Mouse (Mus musculus) frontal cortex, postnatal 25 days (tissue): ENCODE data around the gene Gtf3c4.

ENCODE experiments used
- DNase-seq, 2 experiments: peaks; one replicate each; pipeline ENCODE4 v3.0.0; 2022; ENCODE audit warnings: low spot score in 2 of 2

The Gtf3c4 gene

DNA sequence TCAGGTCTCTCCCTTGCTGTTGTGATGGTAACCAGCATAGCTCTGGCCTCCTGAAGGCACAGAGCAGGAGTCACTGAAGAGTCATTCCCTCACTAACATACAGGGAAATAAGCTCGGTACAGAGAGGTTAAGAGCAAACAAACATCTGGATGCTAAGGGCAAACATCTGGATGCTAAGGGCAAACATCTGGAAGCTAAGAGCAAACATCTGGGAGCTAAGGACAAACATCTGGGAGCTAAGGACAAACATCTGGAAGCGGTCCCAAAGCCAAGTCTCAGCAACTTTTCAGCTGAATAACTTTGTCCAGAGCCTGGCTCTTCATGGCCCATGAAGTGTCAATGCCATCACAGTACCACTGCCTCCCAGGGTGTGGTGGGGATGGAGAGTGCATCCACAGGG, 40.6 kb downstream of the Gtf3c4 start:
- DNase-seq: no peak

DNA sequence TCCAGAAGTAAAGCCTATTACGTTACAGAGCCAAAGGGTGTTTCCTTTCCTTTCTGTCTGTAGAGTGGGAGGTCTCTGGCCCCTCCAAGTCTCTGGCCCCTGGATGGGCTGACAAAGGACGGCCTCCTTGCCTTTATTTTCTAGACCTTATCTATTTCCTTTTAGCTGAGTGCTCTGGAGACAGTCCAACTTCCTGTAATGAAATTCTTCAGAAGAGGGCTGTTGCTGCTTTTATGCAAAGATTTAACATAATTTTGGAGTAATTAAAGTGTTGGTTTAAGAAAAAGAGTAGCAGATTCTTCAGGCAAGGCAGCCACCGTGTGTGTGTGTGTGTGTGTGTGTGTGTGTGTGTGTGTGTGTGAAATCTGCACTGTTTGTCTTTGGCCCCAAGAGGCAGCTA, 41.8 kb downstream of the Gtf3c4 start:
- no peak for DNase-seq

DNA sequence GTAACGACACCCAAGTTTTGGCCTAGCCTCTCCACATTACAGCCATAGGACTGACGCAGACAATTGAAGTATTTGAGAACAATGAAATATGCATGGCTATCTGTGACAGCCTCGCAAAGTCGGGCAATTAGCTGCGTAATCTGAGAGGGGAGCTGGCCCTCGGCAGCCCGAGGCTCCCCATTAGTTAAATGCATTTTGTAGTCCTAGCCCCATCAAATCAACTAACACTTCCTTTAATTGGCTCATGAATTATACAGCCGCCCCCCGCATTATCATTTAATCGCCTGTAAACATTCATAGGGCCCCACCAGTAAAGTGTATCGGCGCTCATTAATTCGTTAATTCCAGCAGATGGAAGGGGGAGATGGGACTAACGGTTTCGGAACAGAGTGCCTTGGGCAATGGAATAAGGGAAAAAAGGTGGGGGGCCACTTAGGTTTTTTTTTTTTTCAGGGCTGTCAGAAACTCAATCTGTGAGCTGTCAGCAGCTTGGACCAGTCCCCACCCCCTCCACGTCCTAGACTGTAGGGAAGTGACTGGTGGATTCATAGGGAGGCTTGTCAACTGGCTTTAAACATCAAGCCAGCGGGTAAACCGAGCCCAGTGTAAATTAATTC, 42.6 kb downstream of the Gtf3c4 start:
- DNase-seq: no peak

DNA sequence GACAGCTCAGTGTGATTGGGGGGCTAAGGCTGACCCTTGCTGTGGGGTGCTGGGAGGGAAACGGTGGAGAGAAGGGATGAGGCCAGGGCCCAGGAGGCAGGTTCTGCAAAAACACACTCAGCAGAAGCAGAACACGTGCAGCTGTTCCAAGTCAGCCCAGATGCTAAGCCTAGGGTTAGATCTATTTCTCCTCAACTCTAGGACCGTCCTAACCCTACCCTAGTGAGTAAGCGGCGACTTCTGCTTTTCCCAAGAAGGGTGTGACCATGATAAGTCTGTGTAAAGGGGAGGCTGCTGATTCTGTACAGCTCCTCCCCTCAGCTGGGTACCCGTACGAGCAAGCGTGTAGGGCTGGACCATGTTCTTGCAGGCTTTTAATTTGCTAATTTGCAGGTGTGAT, 43.9 kb downstream of the Gtf3c4 start:
- no peak for DNase-seq

DNA sequence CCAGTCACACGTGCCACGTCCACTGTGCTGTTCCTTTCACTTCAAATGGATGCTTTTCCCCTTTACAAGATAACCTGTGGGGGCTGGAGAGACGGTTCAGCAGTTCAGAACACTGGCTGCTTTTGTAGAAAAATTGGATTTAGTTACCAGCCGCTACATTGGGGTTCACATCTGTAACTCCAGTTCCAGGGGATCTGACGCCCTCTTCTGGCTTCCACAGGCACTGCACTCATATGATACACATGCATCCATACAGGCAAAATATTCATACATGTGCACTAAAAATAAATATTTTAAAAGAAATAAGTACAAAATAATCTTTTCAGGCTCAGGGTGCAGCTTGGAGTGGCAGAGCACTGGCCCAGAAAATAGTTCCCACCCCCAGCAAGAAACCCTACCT, 45.5 kb downstream of the Gtf3c4 start:
- no peak for DNase-seq

DNA sequence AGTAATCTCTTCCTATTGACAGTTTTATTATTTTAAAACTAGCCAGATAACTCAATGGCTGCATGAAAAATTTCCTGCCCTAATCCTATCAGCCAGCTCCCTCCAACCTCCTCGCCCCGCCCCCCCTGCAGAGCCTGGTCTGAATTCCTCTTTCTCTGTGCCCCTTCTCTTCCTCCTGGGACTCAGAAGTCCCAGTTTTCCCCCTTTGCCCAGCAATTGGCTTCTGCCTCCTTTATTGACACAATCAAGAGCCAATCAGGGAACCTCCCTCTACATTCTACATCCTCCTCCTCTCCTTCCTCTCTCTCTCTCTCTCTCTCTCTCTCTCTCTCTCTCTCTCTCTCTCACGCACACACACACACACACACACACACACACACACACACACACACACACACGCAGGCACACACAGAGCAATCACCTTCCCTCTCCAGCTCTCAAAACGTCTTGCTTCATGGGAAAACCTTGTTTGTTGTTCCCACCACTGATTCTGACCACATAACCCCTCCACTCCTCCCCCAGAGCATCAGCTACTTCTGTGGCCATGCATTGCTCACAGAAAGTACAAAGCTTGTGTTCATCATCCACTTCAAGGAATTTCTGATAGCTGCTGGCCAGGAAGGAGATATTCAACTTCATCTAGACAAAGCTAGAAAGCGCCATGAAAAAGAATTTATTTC, 47.1 kb downstream of the Gtf3c4 start:
- no peak for DNase-seq

DNA sequence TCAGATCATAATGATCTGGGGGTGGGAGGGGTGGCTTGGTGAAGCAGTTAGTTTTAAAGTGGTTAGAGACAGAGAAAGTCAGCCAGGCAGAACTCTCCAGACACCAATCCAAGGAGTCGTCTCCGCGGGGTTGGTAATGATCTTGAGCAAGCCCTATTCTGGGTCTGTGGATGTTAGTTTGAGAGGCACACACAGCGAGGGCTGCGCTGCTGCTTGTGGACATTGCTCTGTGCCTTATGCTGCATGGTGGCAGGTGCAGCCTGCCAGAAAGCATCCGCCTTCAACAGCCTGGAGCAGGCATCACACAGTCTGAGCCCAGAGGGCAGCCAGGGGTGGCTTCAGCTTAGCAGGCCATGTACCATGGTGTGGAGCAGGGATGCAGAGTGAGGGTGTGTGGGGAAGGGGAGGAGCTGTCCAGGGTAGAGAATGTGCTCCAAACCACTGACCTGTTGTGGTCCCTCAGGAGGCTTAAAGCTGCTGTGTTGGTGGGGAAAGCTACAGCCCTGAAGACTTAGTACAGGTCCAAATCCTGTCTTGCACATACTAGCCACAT, 53.0 kb downstream of the Gtf3c4 start:
- DNase-seq: no peak

DNA sequence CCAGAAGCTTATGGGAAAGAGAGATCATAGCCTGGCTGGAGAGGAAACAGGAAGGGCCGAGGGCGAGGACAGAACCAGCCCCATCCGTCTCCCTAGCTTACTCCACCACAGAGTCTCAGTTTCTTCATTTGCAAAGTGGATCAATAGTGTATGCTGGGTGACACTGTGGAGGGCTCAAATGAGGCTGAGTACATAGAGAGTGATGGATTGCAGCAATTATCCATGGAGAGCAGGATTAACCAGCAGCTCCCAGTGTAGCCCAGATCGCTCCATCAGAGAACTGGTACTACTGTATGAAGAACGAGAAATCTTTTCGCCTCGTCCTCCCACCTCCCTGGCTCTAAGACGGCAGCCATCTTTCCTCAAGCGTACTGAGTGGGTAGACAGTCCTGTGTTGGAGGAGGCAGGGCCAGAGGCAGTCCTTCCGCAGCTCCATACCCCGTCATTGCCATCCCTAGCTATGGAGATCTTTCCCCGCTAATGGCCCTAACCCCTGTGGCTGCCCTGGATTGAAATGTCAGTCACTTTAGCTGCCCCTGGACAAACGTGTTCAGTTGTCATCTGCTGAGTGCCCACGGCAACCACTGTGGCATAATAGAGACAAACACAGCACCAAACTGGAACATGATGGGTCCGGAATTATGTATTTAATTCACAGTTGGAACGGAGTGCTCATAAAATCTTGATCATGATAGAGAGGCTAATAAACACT, 53.6 kb downstream of the Gtf3c4 start:
- DNase-seq: no peak

DNA sequence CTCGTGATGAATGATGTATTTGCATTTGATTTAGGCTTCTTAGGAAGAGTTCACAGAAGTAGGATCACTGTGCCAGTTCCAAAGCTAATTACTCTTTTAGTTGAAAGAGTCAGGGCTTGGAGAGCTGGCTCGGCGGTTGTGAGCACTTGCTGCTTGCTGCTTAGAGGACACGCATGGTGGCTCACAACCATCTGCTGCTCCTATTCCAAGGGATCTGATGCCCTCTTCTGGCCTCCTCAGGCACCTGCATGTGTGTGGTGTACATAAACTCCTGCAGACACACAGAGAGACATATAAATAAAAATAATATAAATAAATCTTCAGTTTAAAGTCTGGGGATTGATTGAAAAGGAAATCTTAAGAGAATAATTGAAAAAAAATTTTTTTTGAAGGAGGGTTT, 58.9 kb downstream of the Gtf3c4 start:
- no peak for DNase-seq

DNA sequence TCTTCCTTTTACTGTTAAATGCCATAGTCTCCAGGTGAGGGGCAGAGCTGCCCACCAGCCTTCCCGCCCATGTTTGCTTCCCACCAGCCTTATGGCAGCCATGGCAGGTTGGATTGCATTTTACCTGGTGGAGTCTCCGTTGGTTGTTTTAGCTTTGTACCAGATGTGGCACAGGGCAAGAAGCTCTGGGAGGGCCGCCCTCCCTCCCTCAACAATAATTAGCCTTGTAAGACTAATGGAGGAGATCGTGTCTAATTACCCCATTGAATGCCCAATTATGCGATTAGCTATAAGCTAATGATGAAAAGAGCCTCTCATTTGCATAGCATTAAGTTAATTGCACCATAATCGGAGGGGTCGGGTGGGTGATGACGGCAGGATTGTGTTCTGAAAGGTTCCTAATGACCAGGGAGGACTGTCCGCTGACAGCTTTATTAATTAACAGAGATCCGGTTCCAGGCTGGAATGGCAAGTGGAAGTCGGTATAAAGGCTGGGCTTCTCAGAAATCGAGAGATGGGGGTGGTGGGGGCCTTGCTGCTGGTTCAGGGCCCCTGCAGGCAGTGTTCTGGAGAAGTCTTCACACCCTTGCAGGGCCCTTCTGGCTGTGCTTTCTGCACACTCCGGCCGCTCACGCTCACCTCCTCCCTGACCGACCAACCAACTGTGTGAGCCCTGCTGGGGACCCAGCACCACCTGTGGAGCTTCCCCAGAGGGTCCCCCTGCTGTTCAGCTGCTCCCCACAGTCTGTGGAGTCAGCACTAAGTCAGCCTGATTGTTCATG, 60.0 kb downstream of the Gtf3c4 start:
- DNase-seq: no peak

DNA sequence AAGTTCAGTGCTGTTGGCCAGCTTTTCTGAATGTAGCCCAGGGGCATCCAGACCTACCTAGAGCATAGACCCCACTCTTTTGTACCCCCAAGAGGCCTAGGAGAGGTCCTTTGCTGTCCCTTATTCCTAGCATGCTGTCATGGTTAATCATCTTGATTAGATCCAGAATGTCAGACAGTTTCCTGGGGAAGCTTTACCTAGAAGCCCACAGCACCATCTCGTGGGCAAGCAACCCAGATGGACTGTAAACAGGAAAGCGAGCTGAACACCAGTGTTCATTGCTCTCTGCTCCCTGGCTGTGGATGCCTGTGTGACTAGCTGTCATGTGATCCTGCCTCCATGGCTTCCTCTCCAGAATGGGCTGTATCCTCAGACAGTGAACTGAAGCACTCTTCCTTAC, 63.4 kb downstream of the Gtf3c4 start:
- DNase-seq: no peak

DNA sequence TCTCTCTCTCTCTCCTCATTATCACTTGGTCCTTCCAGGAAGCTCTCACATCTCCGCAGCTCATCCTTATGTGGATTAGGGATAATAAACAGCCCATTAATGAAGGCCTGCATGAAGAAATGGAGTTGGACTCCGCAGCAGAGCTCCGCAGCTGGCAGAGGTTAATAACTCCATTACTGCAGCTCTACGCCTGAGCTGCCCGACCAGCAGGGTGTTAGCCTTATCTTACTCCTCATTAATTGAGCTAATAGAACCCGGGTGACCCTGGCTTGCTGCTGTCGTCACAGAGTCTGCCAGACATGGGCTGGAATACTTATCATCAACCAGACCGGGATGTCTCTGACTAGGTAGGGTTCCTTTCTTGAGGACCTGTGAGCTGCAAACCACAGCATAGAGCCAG, 66.1 kb downstream of the Gtf3c4 start:
- DNase-seq: no peak
